Mouse (Mus musculus) layer of hippocampus, adult 18-20 months (tissue): ENCODE results near the gene Pxmp4. TPM values are rescaled to one million over a fixed set of nuclear protein-coding genes. Genes with fewer than 3 reads are reported as not detected.

Experiments used
- DNase-seq, 2 experiments: peaks; one replicate each; pipeline ENCODE4 v3.0.0; 2022; ENCODE audit warnings: low spot score in 2 of 2
- total RNA-seq, 2 experiments: library from RNA; stranded (reverse); gene quantifications; 2 replicates each; pipeline ENCODE4 v1.2.3; 2021

The Pxmp4 gene
- total RNA-seq, 2 experiments from 2014 or later, result 10.0 to 10.8 TPM

DNA sequence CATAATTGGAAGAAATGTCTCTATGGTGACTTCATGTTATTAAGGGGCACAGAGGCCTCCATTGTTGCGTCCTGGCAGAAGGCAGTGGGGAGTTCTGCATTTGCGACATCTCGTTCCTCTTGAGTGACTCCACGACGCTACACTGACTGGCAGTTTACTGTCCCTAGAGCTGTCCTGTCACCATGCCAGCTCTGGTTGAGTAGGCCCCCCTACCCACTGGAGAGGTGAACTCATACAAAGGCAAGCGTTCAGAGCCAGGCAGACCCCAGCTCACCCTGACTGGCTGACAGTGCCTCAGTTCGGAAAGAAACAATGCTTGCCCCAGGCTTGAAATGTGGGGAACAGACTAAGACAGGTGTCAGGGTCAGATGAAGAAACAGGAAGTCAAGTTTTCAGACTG, 29.2 kb downstream of the Pxmp4 start:
- no peak for DNase-seq

DNA sequence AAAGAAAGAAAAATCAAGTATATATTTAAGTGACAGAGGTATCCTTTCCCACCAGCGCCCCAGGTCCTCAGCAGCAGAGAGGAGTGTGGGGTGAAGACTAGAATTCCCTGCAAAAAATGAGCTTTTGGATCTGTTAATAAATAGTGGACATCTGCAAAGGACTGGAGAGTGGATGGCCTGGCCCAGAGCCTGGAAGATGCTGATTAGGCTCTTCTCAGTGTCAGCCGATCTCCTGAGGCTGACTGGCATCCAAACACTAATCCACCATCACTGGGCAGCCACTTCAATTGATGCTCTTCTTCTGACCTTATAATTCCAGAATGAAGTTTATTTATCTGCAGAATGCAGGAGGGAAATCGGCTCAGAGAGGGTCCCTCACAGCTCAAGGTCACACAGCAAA, 30.5 kb downstream of the Pxmp4 start:
- no peak for DNase-seq

DNA sequence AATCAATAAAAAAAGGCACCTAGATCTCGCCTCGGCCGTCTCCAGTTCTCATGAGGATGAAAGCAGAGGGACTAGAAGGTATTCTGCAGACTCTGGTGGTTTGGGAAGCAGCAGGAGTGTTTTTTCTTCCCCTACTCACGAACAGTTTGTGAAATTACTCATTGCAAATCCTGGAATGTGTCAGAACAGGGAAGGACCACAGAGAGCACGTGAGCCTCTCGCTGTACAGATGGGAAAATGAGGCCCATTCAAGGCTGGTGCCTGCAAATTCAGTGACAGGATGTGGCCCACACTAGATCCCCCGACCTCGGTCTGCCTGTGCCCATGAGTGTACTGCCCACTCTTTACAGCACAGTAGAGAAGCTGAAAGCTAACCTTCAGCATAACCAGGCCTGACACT, 31.5 kb downstream of the Pxmp4 start:
- peak in 1 of 2 experiments; percentile 34 for DNase-seq

DNA sequence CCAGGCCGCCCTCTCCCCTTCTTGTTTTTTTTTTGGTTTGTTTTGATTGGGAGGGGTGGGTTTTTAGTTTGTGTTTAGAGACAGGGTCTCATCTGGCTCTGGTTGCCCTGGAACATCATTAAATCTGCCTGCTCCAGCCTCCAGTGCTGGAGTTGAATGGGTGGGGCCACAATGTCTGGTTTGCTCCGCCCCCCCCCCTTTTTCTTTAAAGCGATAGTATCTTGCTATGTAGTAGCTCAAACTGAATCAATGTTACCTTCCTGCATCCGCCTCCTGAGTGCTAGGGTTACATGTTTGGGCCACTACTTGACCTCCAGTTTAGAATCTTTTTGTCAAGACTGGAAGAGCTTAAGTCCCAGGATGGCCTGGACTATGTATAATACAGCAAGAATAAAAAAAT, 32.2 kb downstream of the Pxmp4 start:
- DNase-seq, result no peak

DNA sequence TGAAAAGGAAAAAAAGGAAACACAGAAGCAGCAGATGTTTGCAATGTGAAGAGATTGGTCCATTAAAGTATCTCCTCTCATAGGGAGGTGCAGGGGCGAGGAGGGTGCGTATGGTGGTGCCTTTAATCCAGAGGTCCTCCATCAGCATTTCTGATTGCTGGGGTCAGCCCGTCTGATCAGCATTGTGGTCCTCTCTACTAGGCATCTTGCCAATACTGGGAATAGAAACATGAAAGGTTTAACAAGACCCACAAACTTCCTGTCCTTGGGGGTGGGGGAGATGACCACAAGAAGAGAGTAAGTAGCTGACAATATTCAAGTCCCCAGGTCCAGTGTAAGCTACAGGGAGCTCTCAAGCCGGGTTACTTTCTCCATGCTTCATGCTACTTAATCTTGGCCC, 32.8 kb downstream of the Pxmp4 start:
- no peak for DNase-seq

DNA sequence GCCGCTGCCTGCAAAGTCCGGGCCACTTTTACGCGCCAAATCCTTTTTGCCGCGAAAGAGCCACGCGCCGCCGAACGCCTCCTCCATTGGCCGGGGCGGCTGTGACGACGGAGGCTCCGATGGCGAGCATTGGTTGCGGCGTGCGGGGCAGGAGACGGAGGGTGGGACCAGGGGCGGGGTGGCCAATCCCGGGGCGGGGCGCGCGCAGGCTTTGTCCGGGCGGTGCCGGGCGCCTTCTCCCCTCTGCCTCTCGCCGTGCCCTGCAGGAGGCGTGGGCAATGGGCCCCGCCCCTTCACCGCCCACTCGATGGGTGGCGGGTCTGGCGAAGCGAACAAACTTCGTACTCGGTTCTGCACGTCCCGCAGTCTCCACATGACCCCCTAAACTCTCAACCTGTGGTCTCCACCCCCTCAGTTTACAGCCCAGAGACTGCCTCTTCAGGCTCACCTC, 33.6 kb downstream of the Pxmp4 start, which contains the start of gene E2f1:
Gene E2f1, minus strand, starts transcription at position 57 of the 451 bp plus-strand sequence.
- DNase-seq, result peak; percentile 86 to 93

DNA sequence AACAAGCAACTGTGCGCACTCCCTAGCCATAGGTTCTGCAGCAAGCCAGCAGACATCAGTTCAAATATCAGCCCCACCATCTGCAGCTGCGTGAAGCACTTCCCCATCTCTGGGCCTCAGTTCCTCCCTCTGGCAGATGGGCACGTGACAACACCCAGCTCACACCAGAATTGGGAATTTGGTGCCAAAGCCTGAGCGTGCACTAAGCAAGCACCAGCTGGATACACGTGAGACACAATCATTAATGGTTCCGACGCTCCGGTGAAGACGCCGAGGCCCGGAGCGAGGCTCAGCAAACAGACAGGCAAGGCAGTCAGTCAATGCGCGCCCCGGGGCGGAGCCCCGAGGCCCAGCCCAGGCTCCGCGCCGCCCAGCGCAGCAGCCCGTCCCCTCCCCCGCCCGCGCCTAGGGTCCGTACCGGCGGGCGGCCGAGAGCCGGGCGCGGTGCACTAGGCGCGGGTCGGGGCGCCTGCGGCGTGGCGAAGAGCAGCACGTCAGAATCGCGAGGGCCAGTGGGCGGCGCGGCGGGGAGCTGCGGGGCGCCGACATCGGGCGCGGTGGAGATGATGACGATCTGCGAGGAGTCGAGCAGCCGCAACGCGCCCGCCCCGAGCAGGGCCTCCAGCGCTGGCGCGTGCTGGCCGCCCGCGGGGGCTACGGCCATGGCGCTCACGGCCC, 34.3 kb downstream of the Pxmp4 start:
- DNase-seq, result peak in 1 of 2 experiments; percentile 36

DNA sequence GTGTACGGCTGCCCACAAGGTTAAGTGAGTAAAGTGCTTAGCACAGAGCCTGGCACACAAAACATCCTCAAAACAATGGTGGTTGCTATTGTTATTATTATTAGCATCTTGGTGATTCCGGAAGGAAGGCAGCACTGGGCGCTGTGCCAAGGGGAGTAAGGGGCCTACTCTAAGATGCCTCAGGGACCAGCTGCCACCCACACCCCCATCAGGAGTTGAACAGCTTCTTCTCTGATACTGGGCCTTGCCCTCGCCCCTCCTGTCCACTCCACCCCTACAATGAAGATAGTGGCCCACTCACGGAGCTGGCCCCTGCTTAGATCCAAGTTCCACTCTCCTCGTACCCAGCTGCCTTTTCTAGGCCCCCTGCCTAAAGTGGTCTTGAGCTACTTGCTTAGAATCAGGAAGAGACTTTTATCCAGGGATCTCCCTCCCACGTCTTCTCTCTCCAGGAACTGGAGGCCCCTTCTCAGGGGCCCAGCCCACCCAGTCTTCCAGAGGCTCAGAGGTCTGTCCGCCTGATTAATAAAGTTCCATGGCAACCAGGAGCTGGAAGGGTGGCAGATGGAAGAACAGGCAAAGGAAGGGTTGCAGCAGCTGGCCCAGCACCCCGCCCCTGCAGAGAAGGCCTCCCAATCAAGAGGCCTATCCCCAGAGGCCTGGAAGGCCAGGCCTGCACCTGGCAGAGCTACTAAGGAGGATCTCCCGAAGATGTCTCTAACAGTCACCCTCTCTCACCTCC, 35.0 kb downstream of the Pxmp4 start:
- DNase-seq, result no peak

DNA sequence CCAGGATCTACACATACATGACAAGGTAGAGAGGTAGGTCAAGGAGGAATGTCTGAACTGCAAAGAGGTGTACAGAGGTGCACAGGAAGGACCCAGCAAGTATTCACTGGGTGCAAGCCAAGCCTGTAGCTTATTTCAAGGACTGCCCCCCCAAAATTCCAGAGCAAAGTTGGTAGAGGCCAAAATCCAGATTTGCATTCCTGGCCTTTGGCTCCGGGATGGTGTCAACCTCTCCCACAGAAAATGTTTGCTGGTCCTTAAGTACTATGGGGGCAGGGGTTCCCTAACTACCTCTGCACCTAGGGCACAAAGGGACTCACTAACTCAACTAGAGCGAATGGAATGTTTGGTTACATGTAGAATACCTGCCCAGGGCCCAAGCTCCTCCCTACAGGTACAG, 35.7 kb downstream of the Pxmp4 start:
- no peak for DNase-seq

DNA sequence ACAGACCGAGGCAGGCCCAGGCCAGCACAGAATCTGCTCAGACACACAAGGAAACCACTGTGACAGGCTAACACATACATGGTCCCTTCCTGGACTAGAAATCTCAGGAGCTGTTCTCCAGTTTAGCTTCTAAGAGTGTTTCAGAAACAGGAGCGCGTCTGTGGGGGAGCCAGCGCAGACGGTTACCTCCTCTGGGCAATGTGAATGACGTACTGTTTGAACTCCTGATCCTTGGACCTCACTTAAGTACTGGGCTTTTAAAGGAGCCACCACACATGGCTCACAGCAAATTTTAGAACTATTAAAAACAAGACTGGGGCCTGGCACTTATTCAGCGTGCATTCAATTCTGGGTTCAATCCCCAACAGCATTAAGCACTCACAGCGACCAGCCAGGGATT, 36.9 kb downstream of the Pxmp4 start:
- DNase-seq, result no peak

DNA sequence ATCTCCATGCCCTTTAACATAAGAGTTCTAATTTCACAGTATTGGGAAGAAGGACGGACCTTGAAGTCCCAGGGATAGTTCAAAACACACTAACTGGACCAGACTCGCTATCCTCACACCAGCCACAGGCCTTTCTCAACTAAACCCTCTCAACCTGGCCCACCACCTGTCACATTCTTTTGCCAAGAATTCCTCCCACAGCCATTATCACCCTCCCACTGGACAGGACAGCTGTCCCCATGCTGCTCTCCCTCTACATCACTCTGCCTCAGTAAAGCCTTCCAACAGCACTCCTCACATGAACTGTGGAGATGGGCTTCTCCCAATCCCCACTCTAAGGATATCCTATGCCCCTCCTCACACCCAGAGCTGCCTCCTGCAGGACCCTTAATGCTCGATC, 37.9 kb downstream of the Pxmp4 start:
- DNase-seq, result no peak

DNA sequence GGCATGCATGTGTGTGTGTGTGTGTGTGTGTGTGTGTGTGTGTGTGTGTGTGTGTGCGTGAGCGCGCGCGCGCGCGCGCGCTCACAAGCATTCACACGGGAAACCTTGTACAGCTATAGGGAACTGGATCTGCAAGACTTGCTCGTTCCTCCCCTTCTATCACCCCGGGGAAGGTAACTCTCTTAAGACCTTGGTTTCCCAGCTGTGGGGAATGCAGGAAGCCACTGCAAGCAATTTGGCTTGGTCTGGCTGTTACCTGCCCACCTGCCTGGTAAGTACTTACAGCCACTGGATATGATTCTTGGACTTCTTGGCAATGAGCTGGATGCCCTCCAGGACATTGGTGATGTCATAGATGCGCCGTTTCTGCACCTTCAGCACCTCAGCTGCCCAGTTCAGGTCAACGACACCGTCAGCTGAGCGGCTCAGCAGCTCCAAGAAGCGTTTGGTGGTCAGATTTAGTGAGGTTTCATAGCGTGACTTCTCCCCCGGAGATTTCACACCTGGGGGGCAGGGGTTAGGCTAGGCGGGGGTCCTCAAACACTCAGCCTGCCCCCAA, 39.8 kb downstream of the Pxmp4 start:
- no peak for DNase-seq

DNA sequence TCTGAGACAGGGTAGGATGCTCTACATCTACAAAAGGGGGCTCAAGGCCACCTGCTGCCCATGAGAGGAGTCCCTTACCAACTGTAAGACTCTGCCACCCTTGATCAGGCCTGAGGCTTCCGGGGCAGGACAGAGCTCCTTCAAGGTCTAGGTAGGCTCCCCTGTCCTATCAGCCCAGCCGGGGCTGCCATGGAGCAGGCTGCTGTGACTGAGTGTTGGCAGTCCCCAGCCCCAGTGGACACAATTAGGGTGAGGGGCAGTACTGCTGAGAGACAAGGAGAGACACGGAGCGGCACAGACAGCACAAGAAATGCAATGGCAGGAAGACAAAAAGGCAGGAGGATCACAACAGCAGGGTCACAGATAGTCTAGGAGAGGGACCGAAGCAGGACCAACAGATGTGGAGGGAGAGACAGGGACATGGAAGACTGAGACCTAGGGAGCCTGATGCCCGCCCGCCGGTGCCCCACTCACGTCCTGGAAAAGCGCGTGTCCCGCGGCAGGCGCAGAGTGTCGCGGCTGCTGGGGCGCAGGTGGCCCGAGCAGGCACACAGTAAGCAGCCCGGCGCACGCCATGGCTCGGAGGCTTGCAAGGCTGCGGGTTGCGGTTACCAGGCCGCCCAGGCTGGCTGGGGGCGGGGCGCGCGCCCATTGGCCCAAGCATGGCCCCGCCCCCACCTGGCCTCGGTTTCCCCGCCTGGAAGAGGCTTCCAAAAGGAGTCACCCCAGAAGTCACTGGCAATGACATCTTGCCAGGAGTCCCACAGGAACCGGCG, 45.1 kb downstream of the Pxmp4 start, which contains the start of gene Necab3:
Gene Necab3, minus strand, starts transcription at position 627 of the 776 bp plus-strand sequence.
- peak in 1 of 2 experiments; percentile 63 for DNase-seq

DNA sequence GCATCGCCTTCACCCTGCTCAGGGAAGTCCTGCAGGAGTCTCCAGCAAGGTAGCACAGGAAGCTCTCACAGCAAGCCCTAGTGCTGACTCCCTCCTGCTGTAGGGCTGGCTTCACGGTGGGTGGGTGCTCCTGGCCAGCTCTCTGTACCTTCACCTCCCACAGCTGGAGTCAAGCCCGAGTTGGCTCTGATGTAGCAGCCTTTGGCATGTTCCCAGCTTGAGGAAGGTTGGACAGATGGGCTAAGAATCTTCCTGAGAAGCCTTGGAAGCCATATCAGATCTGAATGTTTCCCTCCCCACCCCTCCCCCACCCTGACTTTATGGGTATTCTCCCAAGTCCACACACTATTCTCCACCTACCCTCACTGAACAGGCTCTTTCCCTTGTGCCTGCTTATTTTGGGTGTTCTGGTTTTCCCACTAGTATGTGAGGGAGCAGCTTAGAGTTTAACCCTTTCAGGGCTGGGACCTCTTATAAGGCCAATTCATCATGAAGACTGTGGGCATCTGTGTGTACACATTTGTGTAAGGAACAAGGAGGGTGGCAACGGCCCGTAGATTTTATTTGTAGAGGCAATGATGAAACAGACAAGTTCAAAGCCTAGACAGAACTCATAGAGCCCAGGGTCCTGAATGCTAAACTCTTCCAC, 46.2 kb downstream of the Pxmp4 start:
- DNase-seq, result no peak

DNA sequence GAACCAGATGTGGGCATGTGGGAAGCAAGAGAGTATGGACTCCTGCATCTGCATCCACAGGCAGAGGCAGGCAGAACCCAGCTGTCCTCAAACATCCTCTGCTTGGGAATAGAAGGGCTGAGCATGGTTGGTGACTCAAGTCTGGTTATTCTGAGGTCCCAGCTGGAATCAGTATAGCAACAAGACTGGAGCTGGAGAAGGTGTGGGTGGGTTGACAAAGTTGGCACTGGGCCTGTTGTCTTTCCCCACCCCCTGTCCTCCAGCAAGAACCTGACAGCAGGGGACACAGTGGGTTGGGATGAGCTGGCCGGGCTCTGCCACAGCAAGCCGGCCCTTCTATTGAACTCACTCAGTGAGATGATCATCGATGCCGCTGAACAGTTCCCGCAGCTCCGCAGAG, 48.3 kb downstream of the Pxmp4 start:
- no peak for DNase-seq

DNA sequence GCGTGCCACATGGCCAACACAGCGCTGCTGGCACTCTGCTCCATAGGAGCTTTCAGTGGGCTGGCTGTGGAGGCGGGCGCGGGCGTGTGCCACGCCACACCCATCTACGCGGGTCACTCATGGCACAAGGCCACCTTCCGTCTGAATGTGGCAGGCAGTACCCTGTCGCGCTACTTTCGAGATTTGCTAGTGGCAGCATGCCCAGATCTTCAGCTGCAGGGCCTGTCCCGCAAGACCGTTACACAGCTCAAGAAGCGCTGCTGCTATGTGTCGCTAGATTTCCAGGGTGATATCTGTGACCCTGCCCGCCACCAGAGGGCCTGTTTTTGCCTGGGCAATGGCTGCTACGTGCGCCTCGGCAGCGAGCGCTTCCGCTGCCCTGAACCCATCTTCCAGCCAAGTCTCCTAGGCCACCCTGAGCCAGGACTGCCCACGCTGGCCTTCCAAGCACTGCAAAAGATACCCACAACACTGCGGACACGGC, 51.0 kb downstream of the Pxmp4 start:
- peak in 1 of 2 experiments; percentile 73 for DNase-seq

DNA sequence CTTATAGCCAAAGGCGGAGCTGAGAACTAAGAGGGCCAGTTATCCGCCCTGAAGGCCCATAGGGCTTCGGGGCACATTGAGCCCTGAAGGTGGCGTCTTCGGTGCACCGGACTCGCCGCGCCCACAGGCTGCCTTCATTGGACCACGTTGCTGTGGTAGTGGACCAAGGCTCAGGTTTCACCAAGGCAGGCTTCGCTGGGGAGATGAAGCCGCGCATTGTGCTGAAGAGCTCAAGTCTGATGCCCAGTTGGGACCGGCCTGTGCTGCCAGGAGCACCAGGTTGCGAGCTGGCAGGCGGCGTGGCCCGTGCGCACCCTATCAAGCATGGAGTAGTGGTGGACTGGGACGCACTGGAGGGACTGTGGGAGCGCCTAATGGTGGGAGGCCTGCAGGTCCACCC, 51.6 kb downstream of the Pxmp4 start:
- no peak for DNase-seq

DNA sequence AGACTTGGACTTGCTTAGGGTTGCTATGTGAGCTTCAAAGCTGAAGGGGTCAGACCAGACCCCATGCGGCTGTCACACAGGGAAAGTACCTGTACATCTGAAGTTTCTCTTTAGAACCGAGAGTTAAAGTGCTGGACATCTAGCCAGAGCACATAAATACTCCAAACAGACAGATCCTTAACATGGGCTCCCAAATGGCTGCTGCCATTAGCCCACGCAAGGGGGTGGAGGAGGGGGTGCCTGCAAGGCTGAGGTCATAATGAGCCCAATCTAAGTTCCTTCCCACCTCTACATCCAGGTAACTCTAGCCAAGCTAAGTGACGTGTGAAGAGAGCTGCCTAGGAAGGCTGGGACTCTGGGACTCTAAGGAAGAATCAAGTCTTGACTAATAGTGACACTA, 52.0 kb downstream of the Pxmp4 start, which contains the start of gene Actl10:
Gene Actl10, plus strand, starts transcription at position 301 of the 400 bp plus-strand sequence.
- DNase-seq, result no peak

DNA sequence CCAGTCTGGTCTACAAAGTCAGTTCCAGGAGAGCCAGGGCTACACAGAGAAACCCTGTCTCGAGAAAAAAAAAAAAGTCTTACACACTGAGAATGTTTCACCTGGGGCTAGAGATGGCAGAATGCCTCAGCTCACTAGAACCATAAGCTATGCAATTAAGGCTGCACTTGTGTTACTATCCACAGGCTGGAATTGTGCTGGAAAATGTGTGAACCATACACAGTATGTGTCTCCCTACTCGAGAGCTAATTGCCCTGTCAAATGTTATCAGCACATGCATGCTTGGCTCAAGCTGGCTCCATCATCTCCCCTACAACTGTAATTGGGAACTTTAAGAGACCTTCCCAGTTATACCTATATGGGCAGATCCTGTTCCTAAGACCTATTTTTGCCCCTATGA, 52.6 kb downstream of the Pxmp4 start:
- no peak for DNase-seq

DNA sequence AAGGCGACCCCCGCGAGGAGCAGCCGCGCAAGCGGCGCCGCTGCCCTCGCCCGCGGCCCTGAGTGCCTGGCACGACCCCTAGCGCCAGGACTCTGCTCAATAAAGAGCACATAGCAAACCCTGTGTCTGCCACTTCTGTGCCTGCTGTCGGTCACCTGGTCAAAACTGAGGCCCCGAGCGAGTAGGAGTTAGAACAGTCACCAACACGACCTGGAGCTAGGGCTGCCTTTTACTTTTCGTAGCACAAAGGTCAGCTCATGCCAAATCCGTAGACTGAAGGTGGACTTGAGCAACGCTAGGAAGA, 53.7 kb downstream of the Pxmp4 start:
- DNase-seq, result no peak
